Mouse (Mus musculus): Measurements from ENCODE around the gene Dnah11. TPM values are rescaled to one million over a fixed set of nuclear protein-coding genes. Genes with fewer than 3 reads are reported as not detected.

Dnah11 gene
- polyA plus RNA-seq, 1 experiment from 2014 or later, result 0.22 TPM

DNA sequence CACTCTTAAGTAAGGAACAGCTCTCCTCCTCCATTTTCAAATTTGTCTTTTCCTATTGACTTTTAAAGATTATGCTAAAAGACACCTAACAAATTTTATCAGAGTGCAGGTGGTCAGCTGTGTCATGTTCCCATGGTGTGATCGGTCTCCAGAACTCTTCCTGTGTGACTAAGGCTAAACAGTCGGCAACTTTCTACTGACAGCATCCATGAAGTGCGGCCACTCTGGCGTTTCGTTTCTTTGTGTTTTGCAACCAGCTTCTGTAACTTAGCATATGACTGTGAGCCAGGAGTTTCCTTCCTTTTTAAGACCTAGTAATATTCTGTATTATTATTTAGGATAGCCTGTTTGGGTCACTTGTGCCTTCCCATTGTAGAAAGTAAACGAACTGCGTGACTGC lies 338.0 kb downstream of the Dnah11 start:
- Histone ChIP-seq H3K9ac (replicated peaks; ENCODE audit: low read length) (no peak overlapping the region), H3K4me2 (replicated peaks; ENCODE audit: low read depth, low read length) (no peak overlapping the region), H3K27ac (ENCODE audit: low read length) (no peak overlapping the region), H3K36me3 (ENCODE audit: insufficient read depth, low read length) (no peaks in the 10 kb centered on the region), H3K9me3 (ENCODE audit: low read length) (no peaks in the 10 kb centered on the region), H3K4me1 (ENCODE audit: insufficient read depth, low read length) (no peaks in the 10 kb centered on the region), H3K4me3 (ENCODE audit: low read length) (no peak overlapping the region), H3K27me3 (ENCODE audit: insufficient read depth, low read length) (no peaks in the 10 kb centered on the region)
- ATAC-seq (ENCODE audit: low FRiP score, low TSS enrichment), result no peak
- 68% methylated on average over 7 of the region's 7 CpGs for WGBS

GRCm38 (mm10) chr12:117857884-117858283 lies 341.0 kb downstream of the Dnah11 start:
- Histone ChIP-seq H3K9me3 (ENCODE audit: low read length) (no peaks in the 10 kb centered on the region), H3K27me3 (ENCODE audit: insufficient read depth, low read length) (no peaks in the 10 kb centered on the region), H3K9ac (replicated peaks; ENCODE audit: low read length) (no peak overlapping the region), H3K4me1 (ENCODE audit: insufficient read depth, low read length) (no peaks in the 10 kb centered on the region), H3K27ac (ENCODE audit: low read length) (no peak overlapping the region), H3K36me3 (ENCODE audit: insufficient read depth, low read length) (no peaks in the 10 kb centered on the region), H3K4me3 (ENCODE audit: low read length) (no peak overlapping the region), H3K4me2 (replicated peaks; ENCODE audit: low read depth, low read length) (no peak overlapping the region)
- no peak for ATAC-seq (ENCODE audit: low FRiP score, low TSS enrichment)
- 79% methylated on average over 6 of the region's 6 CpGs for WGBS

- H3K4me2 ChIP-seq (replicated peaks; ENCODE audit: low read depth, low read length), result no peak overlapping the region
- H3K27me3 ChIP-seq (ENCODE audit: insufficient read depth, low read length), result no peaks in the 10 kb centered on the region
- no peak overlapping the region for H3K27ac ChIP-seq (ENCODE audit: low read length)
- H3K4me3 ChIP-seq (ENCODE audit: low read length), result no peak overlapping the region
- no peak for ATAC-seq (ENCODE audit: low FRiP score, low TSS enrichment)
- H3K4me1 ChIP-seq (ENCODE audit: insufficient read depth, low read length), result no peaks in the 10 kb centered on the region
- 84% methylated on average over 9 of the region's 9 CpGs for WGBS
- H3K36me3 ChIP-seq (ENCODE audit: insufficient read depth, low read length), result no peaks in the 10 kb centered on the region
- H3K9ac ChIP-seq (replicated peaks; ENCODE audit: low read length), result no peak overlapping the region
- no peaks in the 10 kb centered on the region for H3K9me3 ChIP-seq (ENCODE audit: low read length)
Measured at GRCm38 (mm10) chr12:117857023-117857422, 341.8 kb downstream of the Dnah11 start.

DNA sequence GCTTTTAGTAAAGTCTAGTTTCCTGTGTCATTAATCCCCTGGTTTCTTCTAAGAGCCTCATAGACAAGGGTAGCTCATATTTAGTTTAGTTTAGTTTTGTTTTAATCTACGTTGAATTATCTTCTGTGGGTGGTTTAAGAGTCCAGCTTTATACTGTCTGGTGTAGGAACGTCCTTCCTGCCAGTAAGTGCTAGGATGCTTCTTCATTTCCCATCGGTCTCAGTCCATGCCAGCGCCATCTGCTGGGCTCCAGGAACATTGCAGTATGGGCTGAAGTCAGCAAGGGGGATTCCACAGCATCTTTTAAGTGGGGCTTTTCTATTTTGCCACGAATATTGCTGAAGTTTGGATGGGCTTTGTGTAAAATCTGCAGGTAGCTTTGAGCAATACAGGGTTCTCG lies 345.5 kb downstream of the Dnah11 start:
- Histone ChIP-seq H3K9ac (replicated peaks; ENCODE audit: low read length) (no peak overlapping the region), H3K27me3 (ENCODE audit: insufficient read depth, low read length) (no peaks in the 10 kb centered on the region), H3K36me3 (ENCODE audit: insufficient read depth, low read length) (no peaks in the 10 kb centered on the region), H3K9me3 (ENCODE audit: low read length) (no peaks in the 10 kb centered on the region), H3K4me2 (replicated peaks; ENCODE audit: low read depth, low read length) (no peak overlapping the region), H3K4me1 (ENCODE audit: insufficient read depth, low read length) (peaks cover 6% of the 10 kb centered on the region), H3K27ac (ENCODE audit: low read length) (no peak overlapping the region), H3K4me3 (ENCODE audit: low read length) (no peak overlapping the region)
- ATAC-seq (ENCODE audit: low FRiP score, low TSS enrichment), result no peak
- WGBS, result 27% methylated on average over 6 of the region's 6 CpGs

DNA sequence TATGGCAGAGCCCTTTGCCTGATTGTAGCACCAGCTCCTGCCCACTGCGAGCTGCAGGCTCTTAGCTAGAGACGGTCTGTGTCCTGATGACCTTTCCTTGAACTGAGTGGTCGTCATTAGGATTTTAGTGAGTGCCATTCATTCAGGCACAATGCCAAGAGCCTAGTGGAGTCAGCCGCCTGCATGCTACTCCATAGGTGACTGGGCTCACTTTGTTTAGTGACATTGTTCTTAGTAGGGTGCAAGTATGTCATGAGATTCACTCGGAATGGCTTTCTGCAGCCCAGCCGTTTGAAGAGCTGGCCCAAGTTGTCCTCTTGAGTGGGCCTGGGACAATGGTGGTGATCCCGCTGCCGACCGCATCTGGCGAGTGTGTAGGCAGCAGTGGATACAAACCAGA lies 348.4 kb downstream of the Dnah11 start:
- WGBS, result 61% methylated on average over 10 of the region's 10 CpGs
- H3K4me2 ChIP-seq (replicated peaks; ENCODE audit: low read depth, low read length), result no peak overlapping the region
- ATAC-seq (ENCODE audit: low FRiP score, low TSS enrichment), result no peak

DNA sequence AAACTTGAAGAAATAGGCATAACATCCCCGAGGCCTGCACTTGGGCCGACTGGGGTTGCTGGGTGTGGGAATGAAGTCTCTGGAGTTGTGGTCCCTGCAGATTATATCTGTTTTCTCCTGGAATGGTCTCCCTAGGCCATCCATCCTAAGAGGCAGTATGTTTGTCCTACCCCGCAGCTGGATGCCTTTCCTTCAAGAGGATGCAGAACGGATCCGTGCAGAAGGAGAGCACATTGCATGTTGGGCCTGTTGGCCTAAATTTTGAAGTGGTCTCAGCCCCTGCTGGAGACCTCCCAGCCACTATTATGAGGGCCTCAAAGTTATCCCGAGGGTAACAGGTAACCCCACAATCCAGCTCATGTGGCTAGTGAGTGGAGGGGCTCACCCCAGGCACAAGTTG lies 350.2 kb downstream of the Dnah11 start:
- no peak for ATAC-seq (ENCODE audit: low FRiP score, low TSS enrichment)

More for the DNA sequence above, 348.4 kb downstream of the Dnah11 start:
- H3K4me3 ChIP-seq (ENCODE audit: low read length), result no peak overlapping the region
- peaks cover 9% of the 10 kb centered on the region for H3K4me1 ChIP-seq (ENCODE audit: insufficient read depth, low read length)
- no peak overlapping the region for H3K9ac ChIP-seq (replicated peaks; ENCODE audit: low read length)
- no peak overlapping the region for H3K27ac ChIP-seq (ENCODE audit: low read length)
- no peaks in the 10 kb centered on the region for H3K27me3 ChIP-seq (ENCODE audit: insufficient read depth, low read length)
- no peaks in the 10 kb centered on the region for H3K9me3 ChIP-seq (ENCODE audit: low read length)
- no peaks in the 10 kb centered on the region for H3K36me3 ChIP-seq (ENCODE audit: insufficient read depth, low read length)

DNA sequence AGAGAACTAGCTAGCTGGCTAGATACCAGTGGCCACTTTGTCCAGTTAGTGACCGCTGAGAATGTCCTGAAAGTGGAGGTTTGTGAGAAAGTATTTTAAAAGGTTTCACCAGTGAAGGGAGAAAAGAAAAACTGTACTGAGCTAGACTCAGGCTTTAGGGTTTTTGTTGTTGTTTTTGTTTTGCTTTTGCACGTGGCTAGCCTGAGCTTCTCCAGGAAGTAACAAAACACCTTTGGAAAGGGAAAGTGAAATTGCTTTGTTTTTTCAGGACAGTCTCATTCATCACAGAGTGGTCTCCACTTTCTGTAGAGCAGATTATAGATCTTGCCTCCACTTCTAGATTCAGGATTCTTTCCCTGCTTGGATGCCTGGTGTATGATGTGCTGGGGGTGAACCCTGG lies 353.9 kb downstream of the Dnah11 start:
- H3K4me1 ChIP-seq (ENCODE audit: insufficient read depth, low read length), result peaks cover 17% of the 10 kb centered on the region; the same call in 1 of the 2 replicates
- no peak for ATAC-seq (ENCODE audit: low FRiP score, low TSS enrichment)
- H3K9ac ChIP-seq (replicated peaks; ENCODE audit: low read length), result peak overlapping the region; percentile 27
- 23% methylated on average over 2 of the region's 2 CpGs for WGBS
- H3K9me3 ChIP-seq (ENCODE audit: low read length), result no peaks in the 10 kb centered on the region
- no peak overlapping the region for H3K27ac ChIP-seq (ENCODE audit: low read length)
- no peaks in the 10 kb centered on the region for H3K27me3 ChIP-seq (ENCODE audit: insufficient read depth, low read length)
- H3K4me2 ChIP-seq (replicated peaks; ENCODE audit: low read depth, low read length), result peak overlapping the region; percentile 92
- H3K36me3 ChIP-seq (ENCODE audit: insufficient read depth, low read length), result no peaks in the 10 kb centered on the region
- H3K4me3 ChIP-seq (ENCODE audit: low read length), result peak overlapping the region; percentile 89

More for the DNA sequence above, 350.2 kb downstream of the Dnah11 start:
- Histone ChIP-seq H3K4me2 (replicated peaks; ENCODE audit: low read depth, low read length) (no peak overlapping the region), H3K27me3 (ENCODE audit: insufficient read depth, low read length) (no peaks in the 10 kb centered on the region), H3K4me3 (ENCODE audit: low read length) (no peak overlapping the region), H3K4me1 (ENCODE audit: insufficient read depth, low read length) (peaks cover 20% of the 10 kb centered on the region), H3K36me3 (ENCODE audit: insufficient read depth, low read length) (no peaks in the 10 kb centered on the region), H3K9me3 (ENCODE audit: low read length) (no peaks in the 10 kb centered on the region), H3K27ac (ENCODE audit: low read length) (no peak overlapping the region), H3K9ac (replicated peaks; ENCODE audit: low read length) (no peak overlapping the region)
- WGBS, result 93% methylated on average over 6 of the region's 6 CpGs

DNA sequence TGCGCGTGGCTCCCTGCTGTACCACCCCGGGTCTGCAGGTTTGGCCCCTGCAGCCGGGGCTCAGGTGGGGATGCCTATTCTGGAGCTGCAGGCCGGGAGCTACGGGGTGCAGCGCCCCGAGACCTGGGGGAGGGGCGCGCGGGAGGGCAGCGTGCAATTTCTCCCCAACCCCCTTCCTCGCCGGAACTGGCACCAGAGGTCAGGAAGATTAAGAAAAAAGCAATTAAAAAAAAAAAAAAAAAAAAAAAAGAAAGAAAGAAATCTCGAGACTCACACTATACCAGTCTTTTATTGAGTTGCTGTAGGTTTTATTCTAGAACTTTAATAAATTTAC lies 354.8 kb downstream of the Dnah11 start:
- H3K4me3 ChIP-seq (ENCODE audit: low read length), result peak overlapping the region; percentile 89
- H3K36me3 ChIP-seq (ENCODE audit: insufficient read depth, low read length), result no peaks in the 10 kb centered on the region
- 0% methylated on average over 15 of the region's 15 CpGs for WGBS
- H3K9me3 ChIP-seq (ENCODE audit: low read length), result no peaks in the 10 kb centered on the region
- ATAC-seq (ENCODE audit: low FRiP score, low TSS enrichment), result no peak
- H3K27me3 ChIP-seq (ENCODE audit: insufficient read depth, low read length), result no peaks in the 10 kb centered on the region
- H3K4me1 ChIP-seq (ENCODE audit: insufficient read depth, low read length), result peaks cover 17% of the 10 kb centered on the region; the same call in 1 of the 2 replicates
- H3K4me2 ChIP-seq (replicated peaks; ENCODE audit: low read depth, low read length), result peak overlapping the region; percentile 92
- peak overlapping the region; percentile 91 for H3K9ac ChIP-seq (replicated peaks; ENCODE audit: low read length)
- peak overlapping the region; percentile 82 for H3K27ac ChIP-seq (ENCODE audit: low read length)

GRCm38 (mm10) chr12:117843302-117844074 lies 355.4 kb downstream of the Dnah11 start:
- Histone ChIP-seq H3K27me3 (ENCODE audit: insufficient read depth, low read length) (no peaks in the 10 kb centered on the region), H3K27ac (ENCODE audit: low read length) (peak overlapping the region; percentile 82), H3K9me3 (ENCODE audit: low read length) (no peaks in the 10 kb centered on the region), H3K9ac (replicated peaks; ENCODE audit: low read length) (peak overlapping the region; percentile 91), H3K4me3 (ENCODE audit: low read length) (peak overlapping the region; percentile 89), H3K4me2 (replicated peaks; ENCODE audit: low read depth, low read length) (peak overlapping the region; percentile 92), H3K36me3 (ENCODE audit: insufficient read depth, low read length) (no peaks in the 10 kb centered on the region), H3K4me1 (ENCODE audit: insufficient read depth, low read length) (peaks cover 17% of the 10 kb centered on the region; the same call in 1 of the 2 replicates)
- under 1% methylated on average over 68 of the region's 75 CpGs for WGBS
- ATAC-seq (ENCODE audit: low FRiP score, low TSS enrichment), result peak; percentile 96

GRCm38 (mm10) chr12:117842676-117843075 lies 356.2 kb downstream of the Dnah11 start:
- H3K9me3 ChIP-seq (ENCODE audit: low read length), result no peaks in the 10 kb centered on the region
- H3K4me1 ChIP-seq (ENCODE audit: insufficient read depth, low read length), result peaks cover 17% of the 10 kb centered on the region; the same call in 1 of the 2 replicates
- no peak overlapping the region for H3K9ac ChIP-seq (replicated peaks; ENCODE audit: low read length)
- H3K4me2 ChIP-seq (replicated peaks; ENCODE audit: low read depth, low read length), result no peak overlapping the region
- H3K4me3 ChIP-seq (ENCODE audit: low read length), result no peak overlapping the region
- H3K27me3 ChIP-seq (ENCODE audit: insufficient read depth, low read length), result no peaks in the 10 kb centered on the region
- no peak for ATAC-seq (ENCODE audit: low FRiP score, low TSS enrichment)
- no peaks in the 10 kb centered on the region for H3K36me3 ChIP-seq (ENCODE audit: insufficient read depth, low read length)
- H3K27ac ChIP-seq (ENCODE audit: low read length), result no peak overlapping the region
- 88% methylated on average over 1 of the region's 1 CpGs for WGBS

All from kidney, embryonic 16.5 days (tissue).